Comparison of ENCODE assay signal across 1 mouse cellular context in the genomic region with DNA sequence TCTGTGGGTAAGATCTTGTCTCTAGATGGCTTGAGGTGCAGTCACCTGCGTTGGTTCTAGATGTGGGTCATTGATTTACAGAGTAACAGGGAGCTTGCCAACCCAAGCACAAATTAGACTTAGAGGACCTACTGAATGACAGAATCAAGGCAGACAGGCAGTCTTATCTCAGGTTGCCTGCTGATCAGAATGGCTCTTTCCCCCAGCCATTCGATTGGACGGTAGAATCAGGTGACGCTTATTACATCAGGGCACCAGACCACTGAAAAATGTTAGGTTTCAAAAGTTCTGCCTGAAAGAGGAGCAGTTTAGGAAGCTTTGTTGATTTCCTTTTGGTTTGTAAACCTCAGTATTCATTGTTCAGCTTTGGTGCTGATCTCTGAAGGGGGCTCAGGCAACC.
TF ChIP-seq lines count a peak whose summit lies in the region.

No protein-coding gene starts in this region.

TF ChIP-seq in CH12.LX, 34 proteins besides CTCF, POLR2A, EP300 and RAD21 (continued from another document):
- TF ChIP-seq RCOR1 (conservative IDR thresholded peaks at IDR 0.05; ENCODE audit: low read depth, low read length) (0 out of 2 replicates have a peak, but pooled peaks have one; percentile 46), MEF2A (IDR thresholded peaks at IDR 0.05; ENCODE audit: borderline replicate concordance, low read depth, low read length) (0 out of 2 replicates have a peak, but pooled peaks have one; percentile 12), SMC3 (IDR thresholded peaks at IDR 0.05; ENCODE audit: low read depth, low read length) (no peak), IRF4 (IDR thresholded peaks at IDR 0.05; ENCODE audit: low read depth, low read length) (no peak; the same call in 1 of the 2 replicates), KAT2A (IDR thresholded peaks at IDR 0.05; ENCODE audit: insufficient replicate concordance, low read length) (0 out of 2 replicates have a peak, but pooled peaks have one; percentile 19), HCFC1 (IDR thresholded peaks at IDR 0.05; ENCODE audit: low read depth, low read length) (peak; percentile 47), GABPA (IDR thresholded peaks at IDR 0.05; ENCODE audit: insufficient replicate concordance, low read depth, low read length) (no peak), TCF12 (IDR thresholded peaks at IDR 0.05; ENCODE audit: low read depth, low read length) (peak; percentile 61; the same call in 1 of the 2 replicates), ZKSCAN1 (IDR thresholded peaks at IDR 0.05; ENCODE audit: borderline replicate concordance, low read depth, low read length) (no peak), POLR2AphosphoS2 (IDR thresholded peaks at IDR 0.05; ENCODE audit: low read depth, low read length) (0 out of 2 replicates have a peak, but pooled peaks have one; percentile 71)
TF ChIP-seq in CH12.LX: peak in this region for 18.
